In genomic region chr1:191307766-191308455, GRCm38 (mm10) we compare ENCODE assay signal across 14 mouse cellular contexts. TPM values are rescaled to one million over a fixed set of nuclear protein-coding genes. Genes with fewer than 3 reads are reported as not detected.
DNase-seq lines count a peak whose midpoint lies in the region; ATAC-seq and TF ChIP-seq lines count a peak whose summit lies in the region.
"Had no signal": no experiment of that assay in that cellular context is flagged by ENCODE, and none has a peak within 500 bp of the region (broad histone marks: within the 10 kb centered on the region; RNA-seq: fewer than 3 reads in every experiment).

No protein-coding gene starts in this region.

- H3K4me1 ChIP-seq in kidney, postnatal 0 days (replicated peaks; ENCODE audit: insufficient read depth, low read length): no peaks in the 10 kb centered on the region
- peaks cover 2% of the 10 kb centered on the region; the same call in 1 of the 2 replicates for H3K4me1 ChIP-seq in testis, adult 2 months (ENCODE audit: control insufficient read depth, insufficient read depth, low read length)
- H3K4me1 ChIP-seq in kidney, embryonic 16.5 days (ENCODE audit: insufficient read depth, low read length): peaks cover under 1% of the 10 kb centered on the region

- H3K27ac ChIP-seq in kidney, postnatal 0 days: no peak overlapping the region
- H3K27ac ChIP-seq in testis, adult 2 months (ENCODE audit: control insufficient read depth, insufficient read depth, low read depth, low read length): no peak overlapping the region
- no peak overlapping the region for H3K27ac ChIP-seq in kidney, embryonic 16.5 days (ENCODE audit: low read length)
- H3K27ac ChIP-seq: forebrain, embryonic 15.5 days; heart, embryonic 15.5 days; hindbrain, embryonic 15.5 days; limb, embryonic 15.5 days had no signal

- no peaks in the 10 kb centered on the region for H3K27me3 ChIP-seq in kidney, postnatal 0 days (ENCODE audit: insufficient read depth, low read length)
- H3K27me3 ChIP-seq in testis, adult 2 months (ENCODE audit: control insufficient read depth, insufficient read depth, low read length): no peaks in the 10 kb centered on the region
- no peaks in the 10 kb centered on the region for H3K27me3 ChIP-seq in kidney, embryonic 16.5 days (ENCODE audit: insufficient read depth, low read length)
- H3K27me3 ChIP-seq: forebrain, embryonic 15.5 days; heart, embryonic 15.5 days; hindbrain, embryonic 15.5 days; limb, embryonic 15.5 days had no signal

- H3K4me2 ChIP-seq in kidney, postnatal 0 days (ENCODE audit: low read length): no peak overlapping the region
- H3K4me2 ChIP-seq in kidney, embryonic 16.5 days (replicated peaks; ENCODE audit: low read depth, low read length): no peak overlapping the region
- H3K4me2 ChIP-seq: forebrain, embryonic 15.5 days; heart, embryonic 15.5 days; hindbrain, embryonic 15.5 days; limb, embryonic 15.5 days had no signal

- H3K36me3 ChIP-seq in kidney, postnatal 0 days (ENCODE audit: insufficient read depth, low read length): no peaks in the 10 kb centered on the region
- H3K36me3 ChIP-seq in testis, adult 2 months (ENCODE audit: control insufficient read depth, insufficient read depth, low read length): no peaks in the 10 kb centered on the region
- peaks cover 11% of the 10 kb centered on the region for H3K36me3 ChIP-seq in kidney, embryonic 16.5 days (ENCODE audit: insufficient read depth, low read length)

- ATAC-seq in kidney, postnatal 0 days (replicated peaks; ENCODE audit: low FRiP score, low read depth): no peak
- ATAC-seq in kidney, embryonic 16.5 days (ENCODE audit: low FRiP score, low TSS enrichment): no peak
- ATAC-seq: forebrain, embryonic 15.5 days had no signal

- peak; percentile 60 for TF ChIP-seq CTCF in kidney, postnatal 0 days (IDR thresholded peaks at IDR 0.05; ENCODE audit: low read depth)
- peak; percentile 46; the same call in 1 of the 2 replicates for TF ChIP-seq CTCF in testis, adult 2 months (IDR thresholded peaks at IDR 0.05; ENCODE audit: control insufficient read depth, insufficient read depth, insufficient replicate concordance, low read depth, low read length)

- no peak for TF ChIP-seq POLR2A in testis, adult 2 months (IDR thresholded peaks at IDR 0.05; ENCODE audit: control insufficient read depth, low read depth, low read length)

- H3K9ac ChIP-seq in kidney, postnatal 0 days (ENCODE audit: low read depth, low read length): no peak overlapping the region
- H3K9ac ChIP-seq in kidney, embryonic 16.5 days (replicated peaks; ENCODE audit: low read length): no peak overlapping the region
- H3K9ac ChIP-seq: forebrain, embryonic 15.5 days; heart, embryonic 15.5 days; hindbrain, embryonic 15.5 days; limb, embryonic 15.5 days had no signal

- 88% methylated on average over 9 of the region's 9 CpGs for WGBS in kidney, postnatal 0 days
- WGBS in kidney, embryonic 16.5 days: 80% methylated on average over 9 of the region's 9 CpGs

- no peak for DNase-seq in kidney, postnatal 0 days (ENCODE audit: low spot score)
- no peak for DNase-seq in kidney, adult 11 months
- DNase-seq in testis, postnatal 10 days (ENCODE audit: low spot score): no peak
- peak; percentile 78 for DNase-seq in R1 (ENCODE audit: low read depth, low spot score)
- DNase-seq in cerebellum, postnatal 25 days: no peak
- DNase-seq: right cerebral cortex, postnatal 14 days; thymus, postnatal 25 days had no signal

- H3K9me3 ChIP-seq in kidney, postnatal 0 days (replicated peaks; ENCODE audit: low read length): no peaks in the 10 kb centered on the region
- H3K9me3 ChIP-seq in kidney, embryonic 16.5 days (ENCODE audit: low read length): 0 out of 2 replicates have a peak, but pooled peaks cover 2% of the 10 kb centered on the region
- H3K9me3 ChIP-seq: forebrain, embryonic 15.5 days; G1E; heart, embryonic 15.5 days; hindbrain, embryonic 15.5 days; limb, embryonic 15.5 days had no signal

- no peak overlapping the region for H3K4me3 ChIP-seq in kidney, postnatal 0 days (replicated peaks; ENCODE audit: low read depth, low read length)
- no peak overlapping the region for H3K4me3 ChIP-seq in testis, adult 2 months (ENCODE audit: control insufficient read depth, low read depth, low read length)
- no peak overlapping the region for H3K4me3 ChIP-seq in kidney, embryonic 16.5 days (ENCODE audit: low read length)
- H3K4me3 ChIP-seq: forebrain, embryonic 15.5 days; heart, embryonic 15.5 days; hindbrain, embryonic 15.5 days; limb, embryonic 15.5 days had no signal

RNA-seq across cellular contexts. Expression of gene Nenf, which starts 10.1 kb away (rescaled TPM):
- 140 and 144 TPM in 2 replicates for polyA plus RNA-seq in kidney, postnatal 0 days (2015; fragmentation: Nextera tagmentation; extraction: Ambion mirVana)
- polyA plus RNA-seq in testis, adult 2 months (2012; rRNA removed): 32.5 and 38.2 TPM in 2 replicates
- 86.7 and 92.6 TPM in 2 replicates for polyA plus RNA-seq in kidney, embryonic 16.5 days (2015; fragmentation: Nextera tagmentation; extraction: Ambion mirVana)

RNA-seq across cellular contexts. Expression of gene Tmem206, which starts 17.8 kb away (rescaled TPM):
- 19.7 and 24.5 TPM in 2 replicates for polyA plus RNA-seq in kidney, postnatal 0 days (2015; fragmentation: Nextera tagmentation; extraction: Ambion mirVana)
- 15.7 and 20.2 TPM in 2 replicates for polyA plus RNA-seq in testis, adult 2 months (2012; rRNA removed)
- 26.4 TPM in 2 replicates for polyA plus RNA-seq in kidney, embryonic 16.5 days (2015; fragmentation: Nextera tagmentation; extraction: Ambion mirVana)
